Mouse (Mus musculus) megakaryocyte, embryonic 14.5 days (primary cell): ENCODE measurements around the gene Gm6408.

ENCODE experiments used
- FLI1 ChIP-seq: IDR thresholded peaks from 2 replicates; pipeline ENCODE4 v1.6.1; 2012; ENCODE audit warnings: low read length, inconsistent platforms, mixed read lengths
- GATA1 ChIP-seq: IDR thresholded peaks from 3 replicates; pipeline ENCODE4 v1.6.1; 2012; ENCODE audit warnings: mixed read lengths, low read length, inconsistent platforms, borderline replicate concordance

DNA sequence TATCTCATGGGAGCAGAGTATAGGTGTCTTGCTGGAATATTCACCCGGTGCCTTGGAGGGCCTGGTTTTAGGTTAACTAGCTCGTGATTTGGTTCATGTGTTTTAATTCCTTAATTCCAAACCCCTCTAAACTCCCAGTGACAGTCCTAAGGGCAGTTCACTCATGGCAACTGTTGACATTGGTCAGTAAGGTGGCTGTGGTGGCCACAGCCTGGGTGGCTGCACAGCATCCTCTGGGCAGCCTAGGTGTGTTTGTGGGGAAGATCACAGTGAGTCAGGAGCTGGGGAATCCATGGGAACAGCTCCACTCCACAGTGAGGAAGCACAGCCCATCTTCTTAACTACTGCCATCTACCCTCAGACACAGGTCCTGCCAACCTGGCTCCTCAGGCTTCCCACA is 35.1 kb upstream of the Gm6408 start:
- TF ChIP-seq GATA1 (no peak), FLI1 (no peak)
